Mouse (Mus musculus): ENCODE measurements at regions not wholly inside any gene's neighbourhood (a gene's known extent, or its start where the extent isn't known, plus 50 kb on each side); places are given as distances from the start of the nearest gene placed in this dataset.

DNA sequence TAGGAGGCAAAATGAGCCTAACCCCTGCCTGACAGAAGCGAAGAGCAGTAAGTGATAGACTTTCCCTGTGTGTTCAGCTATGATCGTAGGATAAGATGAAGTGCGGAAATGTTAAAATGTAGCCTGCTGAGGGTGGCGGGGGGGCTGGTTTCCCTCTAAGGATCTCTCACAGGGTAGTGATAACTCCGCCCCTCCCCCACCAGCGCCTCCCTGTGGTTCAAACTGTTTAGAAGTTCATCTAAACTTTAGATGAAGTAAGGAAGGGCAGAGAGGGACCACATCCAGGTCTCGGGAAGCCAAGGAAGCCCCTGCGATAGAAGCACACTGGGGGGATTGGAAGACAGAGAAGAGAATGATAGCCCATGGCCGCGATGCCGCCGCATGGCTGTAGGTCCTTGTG, 75.9 kb upstream of the Ankrd55 start:
- TF ChIP-seq CTCF (IDR thresholded peaks at IDR 0.05; ENCODE audit: low read depth, low read length) (no peak), POLR2A (IDR thresholded peaks at IDR 0.05; ENCODE audit: borderline replicate concordance, low read depth, low read length) (no peak)
